Comparison of ENCODE assay signal across 8 mouse cellular contexts in the genomic region with DNA sequence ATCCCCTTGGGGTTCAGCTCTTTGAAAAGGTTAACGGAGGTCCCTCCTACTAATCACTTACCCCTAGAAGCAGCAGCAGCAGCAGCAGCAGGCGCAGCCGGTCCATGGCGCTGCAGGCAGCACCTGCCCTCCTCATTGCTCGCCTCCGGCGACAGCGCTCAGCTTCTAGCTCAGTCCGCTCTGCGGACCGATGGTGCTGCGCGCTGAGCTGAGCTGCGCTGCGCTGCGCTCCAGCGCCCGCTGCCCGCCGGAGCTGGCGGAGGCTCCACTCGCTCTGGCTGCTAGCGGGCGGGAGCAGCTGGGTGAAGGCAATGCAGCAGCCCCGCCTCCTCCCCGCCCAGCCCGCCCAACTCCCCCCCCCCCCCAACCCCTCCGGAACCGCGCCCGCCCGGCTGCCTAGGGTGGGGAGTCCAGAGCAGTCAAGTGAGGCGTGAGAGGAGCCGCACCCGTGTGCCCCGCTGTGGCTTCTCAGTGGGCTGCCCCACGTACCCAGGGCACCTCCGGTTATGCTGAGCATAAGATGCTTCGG. TPM values are rescaled to one million over a fixed set of nuclear protein-coding genes. Genes with fewer than 3 reads are reported as not detected.
DNase-seq lines count a peak whose midpoint lies in the region; ATAC-seq and TF ChIP-seq lines count a peak whose summit lies in the region.

A gene (minus strand): TSS at position 313 of the 529 bp plus-strand sequence.

- H3K27ac ChIP-seq in layer of hippocampus, adult 2 months = no peak within 1 kb of the TSS
- H3K27ac ChIP-seq in brown adipose tissue, adult 24 weeks (replicated peaks; ENCODE audit: low read depth, low read length) = no peak within 1 kb of the TSS
- H3K27ac ChIP-seq in forebrain, postnatal 0 days (ENCODE audit: low read depth, low read length) = no peak within 1 kb of the TSS
- H3K27ac ChIP-seq in intestine, postnatal 0 days (ENCODE audit: low read depth, low read length) = no peak within 1 kb of the TSS
- H3K27ac ChIP-seq in liver, embryonic 15.5 days (replicated peaks) = no peak within 1 kb of the TSS
- peak within 1 kb of the TSS; percentile 72 for H3K27ac ChIP-seq in neural tube, embryonic 15.5 days (replicated peaks)

- H3K9ac ChIP-seq in forebrain, postnatal 0 days = peak within 1 kb of the TSS; percentile 44
- peak within 1 kb of the TSS; percentile 34; the same call in 1 of the 2 replicates for H3K9ac ChIP-seq in intestine, postnatal 0 days (ENCODE audit: low read depth, low read length)
- no peak within 1 kb of the TSS for H3K9ac ChIP-seq in liver, embryonic 15.5 days
- peak within 1 kb of the TSS; percentile 59 for H3K9ac ChIP-seq in neural tube, embryonic 15.5 days (replicated peaks)

- no peak for TF ChIP-seq CTCF in layer of hippocampus, adult 2 months (conservative IDR thresholded peaks at IDR 0.05)
- peak; percentile 23; the same call in 1 of the 2 replicates for TF ChIP-seq CTCF in forebrain, postnatal 0 days (IDR thresholded peaks at IDR 0.05; ENCODE audit: low read depth)
- TF ChIP-seq CTCF in intestine, postnatal 0 days (IDR thresholded peaks at IDR 0.05; ENCODE audit: low read depth) = peak; percentile 17; the same call in 1 of the 2 replicates

- no peaks in the 10 kb centered on the region for H3K36me3 ChIP-seq in forebrain, postnatal 0 days (ENCODE audit: insufficient read depth)
- H3K36me3 ChIP-seq in intestine, postnatal 0 days (ENCODE audit: control insufficient read depth, insufficient read depth) = no peaks in the 10 kb centered on the region
- H3K36me3 ChIP-seq in liver, embryonic 15.5 days (replicated peaks) = no peaks in the 10 kb centered on the region
- no peaks in the 10 kb centered on the region for H3K36me3 ChIP-seq in neural tube, embryonic 15.5 days

- no peaks in the 10 kb centered on the region for H3K9me3 ChIP-seq in forebrain, postnatal 0 days (ENCODE audit: low read length)
- H3K9me3 ChIP-seq in intestine, postnatal 0 days (ENCODE audit: control insufficient read depth) = no peaks in the 10 kb centered on the region
- H3K9me3 ChIP-seq in liver, embryonic 15.5 days (replicated peaks) = no peaks in the 10 kb centered on the region
- no peaks in the 10 kb centered on the region for H3K9me3 ChIP-seq in neural tube, embryonic 15.5 days (replicated peaks)

- H3K4me1 ChIP-seq in brown adipose tissue, adult 24 weeks (ENCODE audit: control insufficient read depth, insufficient read depth, insufficient read length, low read length) = no peaks in the 10 kb centered on the region
- peaks cover 19% of the 10 kb centered on the region; the same call in 1 of the 2 replicates for H3K4me1 ChIP-seq in forebrain, postnatal 0 days (ENCODE audit: insufficient read depth)
- no peaks in the 10 kb centered on the region for H3K4me1 ChIP-seq in intestine, postnatal 0 days (replicated peaks; ENCODE audit: control insufficient read depth, insufficient read depth, low read length)
- H3K4me1 ChIP-seq in liver, embryonic 15.5 days (replicated peaks) = peaks cover 14% of the 10 kb centered on the region; the same call in 1 of the 2 replicates
- H3K4me1 ChIP-seq in neural tube, embryonic 15.5 days = peaks cover 39% of the 10 kb centered on the region

- under 1% methylated on average over 32 of the region's 39 CpGs for WGBS in forebrain, postnatal 0 days
- WGBS in intestine, postnatal 0 days = 1% methylated on average over 33 of the region's 39 CpGs
- WGBS in liver, embryonic 15.5 days (ENCODE audit: insufficient replicate concordance) = under 1% methylated on average over 38 of the region's 39 CpGs
- WGBS in neural tube, embryonic 15.5 days = under 1% methylated on average over 34 of the region's 39 CpGs

- peak within 1 kb of the TSS; percentile 27 for H3K4me3 ChIP-seq in layer of hippocampus, adult 2 months
- peak within 1 kb of the TSS; percentile 44 for H3K4me3 ChIP-seq in brown adipose tissue, adult 24 weeks (ENCODE audit: insufficient read depth, low read depth, low read length)
- H3K4me3 ChIP-seq in forebrain, postnatal 0 days (ENCODE audit: low read depth, low read length) = peak within 1 kb of the TSS; percentile 45
- peak within 1 kb of the TSS; percentile 43 for H3K4me3 ChIP-seq in intestine, postnatal 0 days (ENCODE audit: low read depth, low read length)
- peak within 1 kb of the TSS; percentile 25 for H3K4me3 ChIP-seq in liver, embryonic 15.5 days (replicated peaks)
- peak within 1 kb of the TSS; percentile 51 for H3K4me3 ChIP-seq in neural tube, embryonic 15.5 days (replicated peaks)

- H3K27me3 ChIP-seq in forebrain, postnatal 0 days (ENCODE audit: insufficient read depth, low read length) = peaks cover 42% of the 10 kb centered on the region
- peaks cover 51% of the 10 kb centered on the region for H3K27me3 ChIP-seq in intestine, postnatal 0 days (replicated peaks; ENCODE audit: control insufficient read depth, insufficient read depth, low read length)
- peaks cover 98% of the 10 kb centered on the region for H3K27me3 ChIP-seq in liver, embryonic 15.5 days
- H3K27me3 ChIP-seq in neural tube, embryonic 15.5 days (replicated peaks) = peaks cover 39% of the 10 kb centered on the region

- ATAC-seq in forebrain, postnatal 0 days = peak; percentile 73
- ATAC-seq in intestine, postnatal 0 days = no peak
- ATAC-seq in liver, embryonic 15.5 days (ENCODE audit: insufficient read depth) = no peak
- peak; percentile 74 for ATAC-seq in neural tube, embryonic 15.5 days (ENCODE audit: low FRiP score)

- H3K4me2 ChIP-seq in forebrain, postnatal 0 days (ENCODE audit: low read depth) = peak within 1 kb of the TSS; percentile 83
- H3K4me2 ChIP-seq in intestine, postnatal 0 days (replicated peaks; ENCODE audit: low read depth) = peak within 1 kb of the TSS; percentile 65
- H3K4me2 ChIP-seq in liver, embryonic 15.5 days = peak within 1 kb of the TSS; percentile 39
- peak within 1 kb of the TSS; percentile 93 for H3K4me2 ChIP-seq in neural tube, embryonic 15.5 days

- peak in 1 of 2 experiments; percentile 30 for DNase-seq in layer of hippocampus, adult 2 months (ENCODE audit: low spot score in 2 of 2)
- no peak for DNase-seq in layer of hippocampus, adult 11-12 months (ENCODE audit: low spot score)
- peak; percentile 71 for DNase-seq in forebrain, postnatal 0 days
- no peak for DNase-seq in urinary bladder, postnatal 10 days (ENCODE audit: low spot score)

RNA-seq across cellular contexts. Expression of the gene that starts here (rescaled TPM):
- total RNA-seq in layer of hippocampus, adult 2 months (2021) = 1 to 10 TPM; 1.3 TPM
- polyA plus RNA-seq in brown adipose tissue, adult 24 weeks (2012; ENCODE audit: insufficient read depth, insufficient read length, missing spikeins) = 0.67 and 1.4 TPM in 2 replicates
- 5.8 and 8.2 TPM in 2 replicates for total RNA-seq in forebrain, postnatal 0 days (2014; rRNA removed)
- polyA plus RNA-seq in forebrain, postnatal 0 days (2015; fragmentation: Nextera tagmentation; extraction: Ambion mirVana) = 4.5 and 6.0 TPM in 2 replicates
- 7.2 and 7.4 TPM in 2 replicates for polyA plus RNA-seq in intestine, postnatal 0 days (2015; fragmentation: Nextera tagmentation; extraction: Ambion mirVana)
- 2.7 and 3.2 TPM in 2 replicates for polyA plus RNA-seq in liver, embryonic 15.5 days (2015; fragmentation: Nextera tagmentation; extraction: Ambion mirVana)
- polyA plus RNA-seq in neural tube, embryonic 15.5 days (2015; fragmentation: Nextera tagmentation; extraction: Ambion mirVana) = 69.1 and 69.3 TPM in 2 replicates

Comparison
In these comparisons a context has a peak if more than half of its experiments do, and no peak if none do; other contexts are left out.
1. ATAC-seq: peak in forebrain, postnatal 0 days (single experiment) and neural tube, embryonic 15.5 days (single experiment); none in intestine, postnatal 0 days (single experiment) and liver, embryonic 15.5 days (single experiment).
2. H3K4me2 ChIP-seq: peak in every context shown above with its lines; median percentile 93 in neural tube, embryonic 15.5 days; 83 in forebrain, postnatal 0 days; 65 in intestine, postnatal 0 days; 39 in liver, embryonic 15.5 days.
3. Peak in every context shown above with its lines, with median percentiles within 50 percentile points of each other: H3K4me3 ChIP-seq.